Mouse (Mus musculus): Measurements from ENCODE around the gene Tnfrsf13b.
"Not testable (repeated sequence)": the region's sequence is repeated elsewhere in the genome, so short reads cannot be mapped to it uniquely, and the experiment has no call there.

Tnfrsf13b gene

GRCm38 (mm10) chr11:61127421-61128055 lies 983 bp downstream of the Tnfrsf13b start:
- no peak for DNase-seq (ENCODE audit: low spot score in 2 of 2)

- no peak for DNase-seq (ENCODE audit: low spot score in 2 of 2)
These were observed 2.8 kb downstream of the Tnfrsf13b start for GRCm38 (mm10) chr11:61129305-61129704.

GRCm38 (mm10) chr11:61130646-61131045 lies 4.1 kb downstream of the Tnfrsf13b start:
- not testable (repeated sequence) for DNase-seq (ENCODE audit: low spot score in 2 of 2)

- DNase-seq (ENCODE audit: low spot score in 2 of 2) = no peak
These were observed 6.4 kb downstream of the Tnfrsf13b start for GRCm38 (mm10) chr11:61132943-61133342.

- DNase-seq (ENCODE audit: low spot score in 2 of 2) = no peak
These were observed 15.1 kb downstream of the Tnfrsf13b start for GRCm38 (mm10) chr11:61141693-61142092.

GRCm38 (mm10) chr11:61142262-61142661 lies 15.7 kb downstream of the Tnfrsf13b start:
- DNase-seq (ENCODE audit: low spot score in 2 of 2) = peak in 1 of 2 experiments; percentile 45

GRCm38 (mm10) chr11:61142941-61143530 lies 16.5 kb downstream of the Tnfrsf13b start:
- DNase-seq (ENCODE audit: low spot score in 2 of 2) = no peak

GRCm38 (mm10) chr11:61143564-61144469 lies 17.3 kb downstream of the Tnfrsf13b start:
- peak; percentile 24 to 71 for DNase-seq (ENCODE audit: low spot score in 2 of 2)

GRCm38 (mm10) chr11:61145551-61145950 lies 19.0 kb downstream of the Tnfrsf13b start:
- no peak for DNase-seq (ENCODE audit: low spot score in 2 of 2)

GRCm38 (mm10) chr11:61146645-61147299 lies 20.2 kb downstream of the Tnfrsf13b start:
- peak in 1 of 2 experiments; percentile 68 for DNase-seq (ENCODE audit: low spot score in 2 of 2)

- no peak for DNase-seq (ENCODE audit: low spot score in 2 of 2)
These were observed 20.7 kb downstream of the Tnfrsf13b start for GRCm38 (mm10) chr11:61147300-61147683.

- no peak for DNase-seq (ENCODE audit: low spot score in 2 of 2)
These were observed 23.9 kb downstream of the Tnfrsf13b start for GRCm38 (mm10) chr11:61150233-61151001.

- peak; percentile 38 to 78 for DNase-seq (ENCODE audit: low spot score in 2 of 2)
These were observed 29.2 kb downstream of the Tnfrsf13b start for GRCm38 (mm10) chr11:61155727-61156126.

GRCm38 (mm10) chr11:61158141-61158540 lies 31.6 kb downstream of the Tnfrsf13b start:
- no peak for DNase-seq (ENCODE audit: low spot score in 2 of 2)

- no peak for DNase-seq (ENCODE audit: low spot score in 2 of 2)
These were observed 33.5 kb downstream of the Tnfrsf13b start for GRCm38 (mm10) chr11:61159796-61160732.

- DNase-seq (ENCODE audit: low spot score in 2 of 2) = no peak
These were observed 34.6 kb downstream of the Tnfrsf13b start for GRCm38 (mm10) chr11:61161121-61161520.

- no peak for DNase-seq (ENCODE audit: low spot score in 2 of 2)
These were observed 36.2 kb downstream of the Tnfrsf13b start for GRCm38 (mm10) chr11:61162776-61163175.

GRCm38 (mm10) chr11:61163341-61163740 lies 36.8 kb downstream of the Tnfrsf13b start:
- no peak for DNase-seq (ENCODE audit: low spot score in 2 of 2)

GRCm38 (mm10) chr11:61164366-61164765 lies 37.8 kb downstream of the Tnfrsf13b start:
- DNase-seq (ENCODE audit: low spot score in 2 of 2) = no peak

- DNase-seq (ENCODE audit: low spot score in 2 of 2) = no peak
These were observed 38.3 kb downstream of the Tnfrsf13b start for GRCm38 (mm10) chr11:61164881-61165280.
